Mouse (Mus musculus) cerebellum, adult 2 months (tissue): ENCODE results near the gene Alk. TPM values are rescaled to one million over a fixed set of nuclear protein-coding genes. Genes with fewer than 3 reads are reported as not detected.

Experiments used
- DNase-seq, 2 experiments: peaks; one replicate each; pipeline ENCODE4 v3.0.0; 2021
- H3K27ac ChIP-seq: fragments of 200-500 bp; 2 replicates; pipeline ENCODE4 v1.5.1; 2012; ENCODE audit warnings: low read length, control low read depth, inconsistent platforms; ENCODE audit not compliant: insufficient read depth
- H3K27me3 ChIP-seq: fragments of 200-500 bp; 2 replicates; pipeline ENCODE4 v1.6.1; 2012; ENCODE audit warnings: inconsistent platforms, mild to moderate bottlenecking, low read length, moderate library complexity; ENCODE audit not compliant: control insufficient read depth, insufficient read depth
- H3K4me1 ChIP-seq: fragments of 200-500 bp; 2 replicates; pipeline ENCODE4 v1.6.1; 2011; ENCODE audit warnings: low read length; ENCODE audit not compliant: control insufficient read depth, insufficient read depth
- H3K4me3 ChIP-seq: fragments of 200-500 bp; replicated peaks from 2 replicates; pipeline ENCODE3; 2011; ENCODE audit warnings: mild to moderate bottlenecking, low read depth, low read length, control low read depth; ENCODE audit not compliant: insufficient read depth
- CTCF ChIP-seq: fragments of 200-500 bp; IDR thresholded peaks from 2 replicates; pipeline ENCODE4 v1.5.1; 2011; ENCODE audit warnings: low read depth, mild to moderate bottlenecking, control low read depth, low read length, moderate library complexity, borderline replicate concordance; ENCODE audit not compliant: insufficient read depth
- POLR2A ChIP-seq: fragments of 200-500 bp; IDR thresholded peaks from 2 replicates; pipeline ENCODE4 v1.6.1; 2011; ENCODE audit warnings: low read length, control low read depth, borderline replicate concordance; ENCODE audit not compliant: insufficient read depth
- WGBS: fragments of 180-500 bp; shearing (Covaris S2); methylation state at CpG from one replicate; pipeline ENCODE4 v1.1.7; 2018; 5-methylcytosine and 5-hydroxymethylcytosine counted together
- polyA plus RNA-seq: library from polyadenylated mRNA; depleted of rRNA; stranded (reverse); fragments of >200 nt; gene quantifications from 2 replicates; pipeline ENCODE4 v1.2.3, GENCODE M21; 2012

Alk gene
- polyA plus RNA-seq, 1 experiment, result 1.6 TPM

DNA sequence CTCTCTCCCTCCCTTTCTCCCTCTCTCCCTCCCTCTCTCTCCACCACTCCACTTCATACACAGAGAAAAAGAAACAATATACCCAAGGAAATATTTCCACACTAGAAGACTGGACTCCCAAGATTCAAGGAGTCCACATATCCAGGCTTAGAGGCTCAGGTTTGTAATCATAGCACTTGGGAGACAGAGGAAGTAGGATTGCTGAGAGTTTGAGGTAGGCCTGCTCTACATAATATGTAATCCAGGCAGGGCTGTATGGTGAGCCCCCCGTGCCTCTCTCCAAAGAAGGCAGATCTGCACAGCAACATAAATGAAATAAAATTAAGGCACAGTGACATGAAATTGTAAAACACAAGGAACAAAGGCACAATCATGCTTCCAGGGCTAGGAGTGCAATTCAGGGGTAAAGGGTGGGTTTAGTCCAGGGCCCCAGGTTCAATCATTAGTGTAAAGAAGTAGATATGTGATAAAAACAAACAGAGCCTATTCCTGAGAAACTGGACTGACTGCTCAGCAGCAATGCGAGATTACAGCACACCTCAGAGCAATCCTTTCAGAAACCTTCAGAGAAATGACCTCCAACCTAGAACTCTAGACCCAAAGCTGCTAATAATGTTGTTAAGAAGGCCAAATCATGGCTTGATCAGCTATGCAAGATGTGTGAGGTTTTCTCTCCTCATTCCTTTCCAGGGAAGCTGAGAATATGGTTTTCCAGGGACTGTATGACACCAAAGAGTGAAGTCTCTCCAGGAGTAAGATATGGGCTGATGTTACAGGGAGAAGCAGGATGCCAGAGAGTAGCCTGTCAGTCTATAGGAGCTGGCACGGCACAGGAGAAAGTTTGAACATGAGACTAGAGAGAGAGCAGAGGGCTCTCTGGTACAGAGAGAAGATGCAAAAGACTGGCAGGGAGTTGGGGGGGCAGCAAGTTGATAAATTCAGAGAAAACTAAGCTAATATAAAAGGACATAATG lies 158.9 kb downstream of the Alk start:
- TF ChIP-seq CTCF, result no peak
- TF ChIP-seq POLR2A, result no peak
- Histone ChIP-seq H3K27me3 (no peaks in the 10 kb centered on the region; the same call in 1 of the 2 replicates), H3K4me1 (peaks cover 6% of the 10 kb centered on the region; the same call in 1 of the 2 replicates), H3K4me3 (no peak overlapping the region), H3K27ac (no peak overlapping the region)
- DNase-seq, result no peak
- 79% methylated on average over 3 of the region's 3 CpGs for WGBS

DNA sequence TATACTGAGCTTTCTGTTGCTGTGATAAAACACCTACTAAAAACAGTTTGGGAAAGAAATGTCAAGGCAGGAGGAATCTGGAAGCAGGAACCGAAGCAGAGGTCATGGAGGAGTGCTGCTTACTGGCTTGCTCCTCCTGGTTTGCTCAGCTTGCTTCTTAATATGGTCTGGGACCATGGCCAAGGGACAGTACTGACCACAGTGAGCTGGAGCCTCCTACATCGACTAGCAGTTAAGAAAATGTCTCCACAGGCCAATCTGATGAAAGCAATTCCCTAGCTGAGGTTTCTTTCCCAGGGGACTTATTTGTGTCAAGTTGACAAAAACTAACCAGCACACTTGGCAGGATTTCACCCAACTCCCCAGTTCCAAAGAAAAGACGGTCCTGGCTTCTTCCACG lies 187.0 kb downstream of the Alk start:
- TF ChIP-seq POLR2A (no peak), CTCF (no peak)
- H3K4me3 ChIP-seq, result no peak overlapping the region
- DNase-seq, result no peak
- H3K4me1 ChIP-seq, result no peaks in the 10 kb centered on the region
- H3K27me3 ChIP-seq, result no peaks in the 10 kb centered on the region; the same call in 1 of the 2 replicates
- 41% methylated on average over 4 of the region's 4 CpGs for WGBS
- H3K27ac ChIP-seq, result no peak overlapping the region

DNA sequence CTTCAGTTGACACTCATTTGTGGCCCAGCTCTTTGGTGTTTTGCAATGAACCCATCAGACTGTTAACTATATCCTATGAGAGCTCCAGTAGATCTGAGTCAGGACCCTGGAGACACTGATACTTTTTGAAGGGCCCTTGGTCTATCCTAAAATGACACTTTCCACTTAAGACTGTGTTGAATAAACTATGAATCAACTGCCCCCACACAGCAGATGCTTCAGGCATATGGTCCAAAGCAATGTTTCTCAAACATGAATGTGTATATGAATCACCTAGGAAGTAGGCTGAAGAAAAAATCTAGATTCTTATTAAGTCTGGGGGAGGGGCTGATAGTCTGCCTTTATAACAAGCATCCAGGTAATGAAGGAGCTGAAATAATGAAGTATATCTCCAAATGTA lies 189.8 kb downstream of the Alk start:
- no peak for DNase-seq
- Histone ChIP-seq H3K4me3 (no peak overlapping the region), H3K4me1 (no peaks in the 10 kb centered on the region), H3K27me3 (no peaks in the 10 kb centered on the region), H3K27ac (no peak overlapping the region)
- TF ChIP-seq CTCF (no peak), POLR2A (no peak)

DNA sequence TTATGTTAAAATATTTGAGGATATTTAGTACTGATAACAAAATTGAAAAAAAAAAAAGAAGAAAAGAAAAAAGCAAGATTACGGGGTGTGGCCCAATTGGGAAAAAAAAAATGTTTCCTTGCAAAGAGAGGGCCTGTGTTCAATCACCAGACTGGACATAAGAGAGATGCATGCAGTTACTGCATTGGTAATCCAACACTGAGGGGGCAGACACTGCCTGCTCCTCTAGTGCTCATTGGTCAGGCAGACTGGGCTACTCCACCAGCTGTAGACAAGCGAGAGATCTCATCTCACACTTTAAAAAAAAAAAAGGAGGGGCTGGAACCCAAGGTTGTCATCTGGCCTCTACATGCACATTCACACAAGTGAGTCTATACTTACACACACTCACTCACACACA lies 199.6 kb downstream of the Alk start:
- no peak for DNase-seq
- TF ChIP-seq POLR2A, result no peak
- TF ChIP-seq CTCF, result no peak
- 78% methylated on average over 2 of the region's 2 CpGs for WGBS

DNA sequence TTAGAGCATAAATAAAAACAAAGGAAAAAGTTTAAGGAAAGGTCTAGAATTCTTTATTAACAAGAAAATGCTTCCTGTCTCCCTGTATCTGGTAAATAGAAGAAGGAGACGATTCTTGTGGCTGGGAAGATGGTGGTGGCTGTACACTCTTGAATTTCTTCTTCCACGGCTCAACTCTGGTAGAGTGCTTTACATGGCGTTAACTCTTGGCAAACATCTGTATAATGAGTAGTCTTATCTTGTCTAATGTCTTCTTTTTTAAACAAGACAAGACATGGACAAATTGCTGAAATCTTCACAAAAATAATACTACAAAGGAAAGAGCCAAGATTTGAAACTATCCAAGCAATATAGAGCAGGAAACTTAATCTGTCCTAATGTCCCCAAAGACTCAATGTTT lies 202.6 kb downstream of the Alk start:
- no peak for TF ChIP-seq CTCF
- TF ChIP-seq POLR2A, result no peak

More for the DNA sequence above, 199.6 kb downstream of the Alk start:
- no peak overlapping the region for H3K27ac ChIP-seq
- H3K4me3 ChIP-seq, result no peak overlapping the region
- H3K27me3 ChIP-seq, result no peaks in the 10 kb centered on the region
- H3K4me1 ChIP-seq, result no peaks in the 10 kb centered on the region

DNA sequence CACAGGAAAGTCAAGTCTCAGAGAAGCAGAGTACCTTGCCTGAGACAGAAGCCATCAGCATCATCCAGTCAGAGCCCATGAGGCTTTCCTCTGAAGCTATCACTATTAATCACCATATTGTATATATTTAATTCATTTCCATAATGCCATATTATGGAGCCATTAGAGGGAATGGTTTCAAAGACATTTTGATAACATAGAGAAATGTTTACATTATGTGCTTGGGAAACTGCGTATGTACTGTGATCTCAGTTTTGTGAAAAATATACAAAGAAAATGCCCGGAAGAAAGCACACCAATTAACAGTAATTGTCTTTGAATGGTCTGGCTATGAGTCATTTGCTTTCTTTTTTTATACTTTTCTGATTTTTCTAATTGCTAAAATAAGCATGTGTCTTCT lies 203.1 kb downstream of the Alk start:
- TF ChIP-seq CTCF, result no peak
- TF ChIP-seq POLR2A, result no peak
- H3K4me3 ChIP-seq, result no peak overlapping the region
- DNase-seq, result no peak
- H3K27me3 ChIP-seq, result no peaks in the 10 kb centered on the region
- no peaks in the 10 kb centered on the region; the same call in 1 of the 2 replicates for H3K4me1 ChIP-seq
- no peak overlapping the region for H3K27ac ChIP-seq
- 98% methylated on average over 2 of the region's 2 CpGs for WGBS

More for the DNA sequence above, 202.6 kb downstream of the Alk start:
- Histone ChIP-seq H3K4me3 (no peak overlapping the region), H3K4me1 (no peaks in the 10 kb centered on the region; the same call in 1 of the 2 replicates), H3K27me3 (no peaks in the 10 kb centered on the region), H3K27ac (no peak overlapping the region)
- 92% methylated on average over 3 of the region's 3 CpGs for WGBS
- DNase-seq, result no peak

DNA sequence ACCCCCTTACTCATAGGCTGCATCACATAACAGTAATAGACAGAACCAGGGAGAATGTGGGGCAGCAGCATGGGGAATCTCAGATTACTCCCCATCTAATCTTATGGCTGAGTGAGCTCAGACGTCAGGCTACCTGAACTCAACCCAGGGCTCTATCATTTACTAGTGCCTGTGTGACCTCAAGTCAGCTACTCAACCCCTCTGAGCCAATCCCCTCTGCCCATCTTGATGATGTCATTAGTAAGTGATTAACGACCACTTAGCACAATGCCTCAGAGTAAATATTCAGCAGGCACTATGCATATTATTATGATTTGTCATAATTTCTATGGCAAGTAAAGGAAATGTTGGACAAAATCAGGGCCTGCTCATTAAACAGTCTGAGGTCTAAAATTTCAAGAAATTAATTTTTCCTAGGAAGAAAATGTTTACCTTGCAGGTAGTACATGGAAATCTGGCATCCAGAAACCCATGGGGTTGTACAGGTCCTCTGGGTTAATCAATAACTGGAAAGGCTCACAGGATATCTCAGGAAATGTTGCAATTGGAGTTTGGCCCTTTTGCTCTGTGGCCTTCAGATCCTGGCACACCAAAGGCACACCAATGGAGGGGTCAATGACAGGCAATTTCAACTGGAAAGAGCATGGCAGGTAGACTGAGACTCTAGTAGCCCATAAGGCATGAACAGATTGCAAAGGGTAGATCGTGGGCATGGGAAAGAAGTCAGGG lies 204.9 kb downstream of the Alk start:
- Histone ChIP-seq H3K27me3 (no peaks in the 10 kb centered on the region), H3K27ac (no peak overlapping the region), H3K4me1 (no peaks in the 10 kb centered on the region; the same call in 1 of the 2 replicates), H3K4me3 (no peak overlapping the region)
- DNase-seq, result no peak
- TF ChIP-seq POLR2A (no peak), CTCF (no peak)
- WGBS, result 80% methylated on average over 3 of the region's 3 CpGs
